Mouse (Mus musculus): ENCODE data around the gene Dock1. TPM values are rescaled to one million over a fixed set of nuclear protein-coding genes. Genes with fewer than 3 reads are reported as not detected.
A peak's percentile ranks its signal among the peaks of the same experiment; 100 is the strongest.

The Dock1 gene
- polyA plus RNA-seq, 1 experiment = 16.0 TPM

- DNase-seq (ENCODE audit: extremely low spot score in 1 of 2, low spot score in 1 of 2) = no peak
Measured at GRCm38 (mm10) chr7:134809241-134809975, 139.0 kb downstream of the Dock1 start.

- DNase-seq (ENCODE audit: extremely low spot score in 1 of 2, low spot score in 1 of 2) = no peak
Measured at GRCm38 (mm10) chr7:134818471-134818870, 148.0 kb downstream of the Dock1 start.

- no peak for DNase-seq (ENCODE audit: extremely low spot score in 1 of 2, low spot score in 1 of 2)
Measured at GRCm38 (mm10) chr7:134821264-134821663, 150.8 kb downstream of the Dock1 start.

- no peak for DNase-seq (ENCODE audit: extremely low spot score in 1 of 2, low spot score in 1 of 2)
Measured at GRCm38 (mm10) chr7:134822006-134822405, 151.6 kb downstream of the Dock1 start.

GRCm38 (mm10) chr7:134823891-134824290 is 153.4 kb downstream of the Dock1 start:
- DNase-seq (ENCODE audit: extremely low spot score in 1 of 2, low spot score in 1 of 2) = no peak

- DNase-seq (ENCODE audit: extremely low spot score in 1 of 2, low spot score in 1 of 2) = no peak
Measured at GRCm38 (mm10) chr7:134840066-134840465, 169.6 kb downstream of the Dock1 start.

GRCm38 (mm10) chr7:134842751-134843150 is 172.3 kb downstream of the Dock1 start:
- DNase-seq (ENCODE audit: extremely low spot score in 1 of 2, low spot score in 1 of 2) = no peak

GRCm38 (mm10) chr7:134862000-134862399 is 191.5 kb downstream of the Dock1 start:
- no peak for DNase-seq (ENCODE audit: extremely low spot score in 1 of 2, low spot score in 1 of 2)

GRCm38 (mm10) chr7:134864175-134864574 is 193.7 kb downstream of the Dock1 start:
- peak in 1 of 2 experiments; percentile 23 for DNase-seq (ENCODE audit: extremely low spot score in 1 of 2, low spot score in 1 of 2)

- no peak for DNase-seq (ENCODE audit: extremely low spot score in 1 of 2, low spot score in 1 of 2)
Measured at GRCm38 (mm10) chr7:134872511-134872910, 202.1 kb downstream of the Dock1 start.

- no peak for DNase-seq (ENCODE audit: extremely low spot score in 1 of 2, low spot score in 1 of 2)
Measured at GRCm38 (mm10) chr7:134872981-134873380, 202.5 kb downstream of the Dock1 start.

- DNase-seq (ENCODE audit: extremely low spot score in 1 of 2, low spot score in 1 of 2) = no peak
Measured at GRCm38 (mm10) chr7:134878985-134879384, 208.5 kb downstream of the Dock1 start.

GRCm38 (mm10) chr7:134880431-134880830 is 210.0 kb downstream of the Dock1 start:
- no peak for DNase-seq (ENCODE audit: extremely low spot score in 1 of 2, low spot score in 1 of 2)

- no peak for DNase-seq (ENCODE audit: extremely low spot score in 1 of 2, low spot score in 1 of 2)
Measured at GRCm38 (mm10) chr7:134883516-134883915, 213.1 kb downstream of the Dock1 start.

GRCm38 (mm10) chr7:134892449-134892871 is 222.0 kb downstream of the Dock1 start:
- DNase-seq (ENCODE audit: extremely low spot score in 1 of 2, low spot score in 1 of 2) = no peak

GRCm38 (mm10) chr7:134892972-134893371 is 222.5 kb downstream of the Dock1 start:
- DNase-seq (ENCODE audit: extremely low spot score in 1 of 2, low spot score in 1 of 2) = peak in 1 of 2 experiments; percentile 52

GRCm38 (mm10) chr7:134894604-134895003 is 224.2 kb downstream of the Dock1 start:
- no peak for DNase-seq (ENCODE audit: extremely low spot score in 1 of 2, low spot score in 1 of 2)

GRCm38 (mm10) chr7:134899462-134899861 is 229.0 kb downstream of the Dock1 start:
- no peak for DNase-seq (ENCODE audit: extremely low spot score in 1 of 2, low spot score in 1 of 2)

GRCm38 (mm10) chr7:134901992-134902391 is 231.5 kb downstream of the Dock1 start:
- no peak for DNase-seq (ENCODE audit: extremely low spot score in 1 of 2, low spot score in 1 of 2)

- DNase-seq (ENCODE audit: extremely low spot score in 1 of 2, low spot score in 1 of 2) = no peak
Measured at GRCm38 (mm10) chr7:134931886-134932285, 261.4 kb downstream of the Dock1 start.

- peak in 1 of 2 experiments; percentile 12 for DNase-seq (ENCODE audit: extremely low spot score in 1 of 2, low spot score in 1 of 2)
Measured at GRCm38 (mm10) chr7:134937471-134937926, 267.0 kb downstream of the Dock1 start.

GRCm38 (mm10) chr7:134937927-134938609 is 267.6 kb downstream of the Dock1 start, which contains the start of gene Fam196a:
Gene Fam196a, minus strand, starts transcription at chr7:134938430.
- DNase-seq (ENCODE audit: extremely low spot score in 1 of 2, low spot score in 1 of 2) = peak; percentile 42 to 82

All from frontal cortex, adult 2 months (tissue).